Mouse (Mus musculus) neural tube, embryonic 12.5 days (tissue): Measurements from ENCODE around the gene Smu1. TPM values are rescaled to one million over a fixed set of nuclear protein-coding genes. Genes with fewer than 3 reads are reported as not detected.

Experiments used
- ATAC-seq: fragments of 200-750 bp; cut with Nextera tagmentation; 2 replicates; pipeline ENCODE4 v1.8.0; 2017; ENCODE audit warnings: low read depth, mild to moderate bottlenecking, moderate TSS enrichment, moderate library complexity; ENCODE audit not compliant: low FRiP score
- H3K27ac ChIP-seq: fragments of 300-500 bp; sonication (generic); 2 replicates; pipeline ENCODE4 v1.5.1; 2016
- H3K27me3 ChIP-seq: fragments of 300-500 bp; sonication (generic); replicated peaks from 2 replicates; pipeline ENCODE4 v1.6.1; 2016; ENCODE audit warnings: mild to moderate bottlenecking
- H3K36me3 ChIP-seq: fragments of 300-500 bp; sonication (generic); 2 replicates; pipeline ENCODE4 v1.6.1; 2016; ENCODE audit warnings: mild to moderate bottlenecking
- H3K4me1 ChIP-seq: fragments of 300-500 bp; sonication (generic); 2 replicates; pipeline ENCODE4 v1.6.1; 2016
- H3K4me2 ChIP-seq: fragments of 300-500 bp; sonication (generic); replicated peaks from 2 replicates; pipeline ENCODE4 v1.6.1; 2016; ENCODE audit warnings: mild to moderate bottlenecking
- H3K4me3 ChIP-seq: fragments of 300-500 bp; sonication (generic); 2 replicates; pipeline ENCODE4 v1.5.1; 2016
- H3K9ac ChIP-seq: fragments of 300-500 bp; sonication (generic); 2 replicates; pipeline ENCODE4 v1.6.1; 2016; ENCODE audit warnings: mild to moderate bottlenecking
- H3K9me3 ChIP-seq: fragments of 300-500 bp; sonication (generic); 2 replicates; pipeline ENCODE4 v1.6.1; 2016; ENCODE audit warnings: mild to moderate bottlenecking
- WGBS: fragments of 180-500 bp; shearing (Covaris S2); methylation state at CpG from one replicate; pipeline ENCODE4 v1.1.7; 2016; 5-methylcytosine and 5-hydroxymethylcytosine counted together
- polyA plus RNA-seq: library from polyadenylated mRNA; unstranded; fragments of >200 nt; fragmentation: Nextera tagmentation; extraction: Ambion mirVana; gene quantifications from 2 replicates; pipeline ENCODE4 v1.2.1, GENCODE M21; 2016

Smu1 gene
- polyA plus RNA-seq, 1 experiment from 2014 or later, result 145 TPM

DNA sequence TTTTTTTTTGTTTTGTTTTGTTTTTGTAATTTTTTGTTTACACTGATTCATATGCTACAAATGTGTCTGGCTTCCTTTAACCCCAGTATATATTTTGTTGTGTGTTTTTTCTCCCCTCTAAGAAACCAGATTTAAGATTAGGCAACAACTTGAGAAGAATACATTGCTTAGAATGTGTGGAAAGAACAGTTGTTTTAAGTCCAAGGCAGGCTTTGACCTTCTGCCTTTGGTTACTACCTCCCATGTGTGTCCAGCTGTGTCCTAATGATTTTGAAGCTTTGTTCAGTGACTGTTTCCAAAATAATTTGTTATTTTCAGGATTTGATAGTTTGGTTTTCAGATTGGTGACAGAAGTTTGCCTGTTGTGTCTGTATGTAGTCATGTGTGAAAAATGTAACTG is 26.5 kb downstream of the Smu1 start:
- ATAC-seq, result no peak
- Histone ChIP-seq H3K4me1 (peaks cover 2% of the 10 kb centered on the region), H3K9me3 (no peaks in the 10 kb centered on the region), H3K36me3 (peaks cover 82% of the 10 kb centered on the region), H3K27me3 (no peaks in the 10 kb centered on the region), H3K4me2 (no peak overlapping the region), H3K27ac (no peak overlapping the region), H3K9ac (no peak overlapping the region), H3K4me3 (no peak overlapping the region)

DNA sequence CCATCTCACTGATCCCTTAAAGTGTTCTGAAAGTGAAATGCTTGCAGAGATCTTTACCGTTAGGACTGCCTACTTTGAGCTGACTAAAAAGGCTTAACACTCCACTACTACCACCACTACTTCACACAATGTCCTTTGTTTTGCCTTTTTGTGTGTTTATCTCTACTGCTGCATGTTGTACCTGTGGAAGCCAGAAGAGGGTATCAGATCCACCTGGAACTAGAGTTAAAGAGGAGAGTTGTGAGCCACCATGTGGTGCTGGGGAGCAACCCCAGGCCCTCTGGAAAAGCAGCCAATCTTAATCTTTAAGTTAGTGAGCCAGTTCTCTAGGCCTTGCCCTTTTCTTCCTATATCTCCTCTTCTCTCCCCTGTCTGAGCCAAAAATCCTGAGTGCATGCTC is 30.5 kb downstream of the Smu1 start:
- no peak overlapping the region for H3K4me3 ChIP-seq
- H3K9me3 ChIP-seq, result no peaks in the 10 kb centered on the region
- H3K27me3 ChIP-seq, result no peaks in the 10 kb centered on the region
- H3K4me1 ChIP-seq, result peaks cover 23% of the 10 kb centered on the region
- no peak overlapping the region for H3K27ac ChIP-seq
- 89% methylated on average over 1 of the region's 1 CpGs for WGBS
- H3K4me2 ChIP-seq, result no peak overlapping the region
- ATAC-seq, result no peak
- no peak overlapping the region for H3K9ac ChIP-seq
- H3K36me3 ChIP-seq, result peaks cover 69% of the 10 kb centered on the region

GRCm38 (mm10) chr4:40725554-40725953 is 32.2 kb downstream of the Smu1 start:
- H3K4me2 ChIP-seq, result peak overlapping the region; percentile 76
- no peaks in the 10 kb centered on the region for H3K27me3 ChIP-seq
- H3K4me3 ChIP-seq, result no peak overlapping the region
- H3K9me3 ChIP-seq, result no peaks in the 10 kb centered on the region
- peaks cover 23% of the 10 kb centered on the region for H3K4me1 ChIP-seq
- peaks cover 54% of the 10 kb centered on the region for H3K36me3 ChIP-seq
- no peak overlapping the region for H3K27ac ChIP-seq
- ATAC-seq, result no peak
- no peak overlapping the region for H3K9ac ChIP-seq

DNA sequence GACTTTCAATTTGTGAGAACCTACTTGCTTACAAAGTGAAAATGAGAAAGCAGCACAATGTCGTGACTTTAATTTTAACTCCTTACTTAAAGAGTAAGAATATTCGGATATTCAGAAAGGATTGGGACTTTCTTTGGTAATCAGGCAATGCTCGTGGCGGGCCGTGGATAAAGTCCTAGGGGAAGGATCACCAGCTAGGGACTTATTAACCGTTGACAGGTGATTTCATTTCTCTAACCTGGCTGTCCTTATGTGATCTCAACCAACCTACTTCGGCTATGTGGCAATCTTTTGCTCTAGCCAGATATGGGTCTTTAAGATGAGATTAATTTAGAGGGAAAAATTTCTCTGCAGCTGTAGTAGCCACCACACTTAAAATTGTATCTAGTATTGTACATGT is 32.6 kb downstream of the Smu1 start:
- ATAC-seq, result no peak
- no peaks in the 10 kb centered on the region for H3K9me3 ChIP-seq
- no peak overlapping the region for H3K4me3 ChIP-seq
- H3K27ac ChIP-seq, result no peak overlapping the region
- H3K36me3 ChIP-seq, result peaks cover 50% of the 10 kb centered on the region
- H3K4me2 ChIP-seq, result peak overlapping the region; percentile 76
- H3K4me1 ChIP-seq, result peaks cover 23% of the 10 kb centered on the region
- 91% methylated on average over 7 of the region's 7 CpGs for WGBS
- no peak overlapping the region for H3K9ac ChIP-seq
- H3K27me3 ChIP-seq, result no peaks in the 10 kb centered on the region

- H3K9me3 ChIP-seq, result no peaks in the 10 kb centered on the region
- H3K4me3 ChIP-seq, result peak overlapping the region; percentile 85
- WGBS, result under 1% methylated on average over 56 of the region's 62 CpGs
- ATAC-seq, result peak; percentile 92
- H3K36me3 ChIP-seq, result peaks cover 31% of the 10 kb centered on the region
- H3K9ac ChIP-seq, result peak overlapping the region; percentile 96
- no peaks in the 10 kb centered on the region for H3K27me3 ChIP-seq
- H3K4me2 ChIP-seq, result peak overlapping the region; percentile 76
- peak overlapping the region; percentile 99 for H3K27ac ChIP-seq
- H3K4me1 ChIP-seq, result peaks cover 23% of the 10 kb centered on the region
These were observed 34.8 kb downstream of the Smu1 start for GRCm38 (mm10) chr4:40722687-40723460.

- H3K9ac ChIP-seq, result peak within 1 kb of the TSS; percentile 96
- H3K9me3 ChIP-seq, result no peaks in the 10 kb centered on the region
- H3K4me1 ChIP-seq, result peaks cover 23% of the 10 kb centered on the region
- ATAC-seq, result peak; percentile 93
- H3K36me3 ChIP-seq, result peaks cover 24% of the 10 kb centered on the region
- no peaks in the 10 kb centered on the region for H3K27me3 ChIP-seq
- WGBS, result under 1% methylated on average over 54 of the region's 54 CpGs
- H3K4me3 ChIP-seq, result peak within 1 kb of the TSS; percentile 85
- H3K27ac ChIP-seq, result peak within 1 kb of the TSS; percentile 99
- H3K4me2 ChIP-seq, result peak within 1 kb of the TSS; percentile 76
These were observed 35.6 kb downstream of the Smu1 start, which contains the start of gene Dnaja1 for GRCm38 (mm10) chr4:40722011-40722666. TSS of gene Dnaja1 (plus strand) at chr4:40722150.

DNA sequence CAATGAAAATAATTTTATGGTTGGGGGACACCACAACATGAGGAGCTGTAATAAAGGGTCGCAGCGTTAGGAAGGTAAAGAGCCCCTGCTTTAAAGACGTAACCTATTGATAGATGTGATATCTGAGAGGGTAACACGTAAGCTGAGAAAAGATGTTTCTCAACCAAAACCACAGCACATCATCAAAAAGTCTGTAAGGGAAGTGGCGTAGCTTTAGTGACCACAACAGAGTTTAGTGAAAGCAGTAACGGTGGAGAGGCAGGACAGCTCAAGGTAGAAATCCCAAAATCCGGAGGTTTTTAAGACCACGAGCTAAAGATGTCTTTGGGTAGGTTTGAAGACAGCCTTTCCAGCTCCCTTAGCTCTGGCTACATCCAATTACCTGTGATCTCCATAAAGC is 36.8 kb downstream of the Smu1 start:
- peaks cover 18% of the 10 kb centered on the region for H3K4me1 ChIP-seq
- H3K4me2 ChIP-seq, result no peak overlapping the region
- ATAC-seq, result no peak
- H3K27ac ChIP-seq, result no peak overlapping the region
- H3K27me3 ChIP-seq, result no peaks in the 10 kb centered on the region
- no peaks in the 10 kb centered on the region for H3K9me3 ChIP-seq
- H3K9ac ChIP-seq, result no peak overlapping the region
- peaks cover 17% of the 10 kb centered on the region; the same call in 1 of the 2 replicates for H3K36me3 ChIP-seq
- H3K4me3 ChIP-seq, result no peak overlapping the region
- 94% methylated on average over 8 of the region's 8 CpGs for WGBS

DNA sequence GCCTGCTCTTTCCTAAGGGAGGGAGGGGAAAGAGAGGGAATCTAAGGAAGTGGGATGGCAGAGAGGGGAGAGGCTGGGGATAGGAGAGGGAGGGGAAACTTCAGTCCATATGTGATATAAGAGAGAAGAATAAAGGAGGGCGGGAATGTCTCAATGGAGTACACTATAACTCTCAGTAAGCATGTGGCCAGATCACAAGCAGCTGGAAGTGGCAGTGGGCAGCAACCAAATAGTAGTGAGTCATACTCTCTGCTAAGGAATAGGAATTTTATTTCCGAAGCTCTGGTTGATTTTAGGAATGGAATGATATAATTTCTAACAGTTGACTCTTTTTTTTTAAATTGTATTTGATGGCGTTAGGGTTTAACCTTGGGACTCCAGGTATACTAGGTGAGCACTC is 40.6 kb downstream of the Smu1 start:
- H3K9ac ChIP-seq, result no peak overlapping the region
- H3K27me3 ChIP-seq, result no peaks in the 10 kb centered on the region
- H3K4me2 ChIP-seq, result no peak overlapping the region
- H3K9me3 ChIP-seq, result no peaks in the 10 kb centered on the region
- WGBS, result 85% methylated on average over 3 of the region's 3 CpGs
- H3K4me1 ChIP-seq, result no peaks in the 10 kb centered on the region; the same call in 1 of the 2 replicates
- no peak overlapping the region for H3K4me3 ChIP-seq
- H3K36me3 ChIP-seq, result no peaks in the 10 kb centered on the region
- H3K27ac ChIP-seq, result no peak overlapping the region
- ATAC-seq, result no peak

DNA sequence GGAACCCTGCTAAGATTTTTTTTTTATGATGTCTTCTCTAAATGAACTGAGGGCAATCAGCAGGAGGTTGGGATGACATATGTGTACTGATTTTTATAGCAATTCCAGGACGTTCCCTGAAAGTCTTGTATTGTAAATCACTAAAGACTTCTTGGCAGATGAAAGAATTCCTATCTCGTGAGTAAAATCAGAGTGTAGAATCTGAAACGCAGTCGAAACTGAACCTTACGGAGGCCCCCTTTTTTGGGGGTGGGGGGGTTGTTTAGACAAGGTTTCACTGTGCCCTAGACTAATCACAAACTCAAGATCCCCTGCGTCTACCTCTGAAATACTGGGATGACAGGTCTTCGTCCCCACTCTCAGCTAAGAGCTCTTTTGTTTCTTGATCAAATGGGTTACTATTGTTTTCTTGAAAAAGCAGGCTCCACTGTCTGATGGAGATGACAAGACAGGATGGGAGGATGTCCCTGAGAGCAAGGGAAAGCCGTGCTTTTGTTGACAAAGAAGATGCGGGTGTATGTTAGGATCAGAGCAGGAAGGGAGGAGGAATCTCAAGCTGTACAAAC is 53.9 kb downstream of the Smu1 start:
- Histone ChIP-seq H3K36me3 (0 out of 2 replicates have a peak, but pooled peaks cover 3% of the 10 kb centered on the region), H3K9ac (peak overlapping the region; percentile 61), H3K27me3 (no peaks in the 10 kb centered on the region), H3K9me3 (no peaks in the 10 kb centered on the region), H3K4me2 (peak overlapping the region; percentile 79), H3K27ac (peak overlapping the region; percentile 82), H3K4me1 (peaks cover 21% of the 10 kb centered on the region), H3K4me3 (peak overlapping the region; percentile 63)
- 32% methylated on average over 9 of the region's 9 CpGs for WGBS
- no peak for ATAC-seq

DNA sequence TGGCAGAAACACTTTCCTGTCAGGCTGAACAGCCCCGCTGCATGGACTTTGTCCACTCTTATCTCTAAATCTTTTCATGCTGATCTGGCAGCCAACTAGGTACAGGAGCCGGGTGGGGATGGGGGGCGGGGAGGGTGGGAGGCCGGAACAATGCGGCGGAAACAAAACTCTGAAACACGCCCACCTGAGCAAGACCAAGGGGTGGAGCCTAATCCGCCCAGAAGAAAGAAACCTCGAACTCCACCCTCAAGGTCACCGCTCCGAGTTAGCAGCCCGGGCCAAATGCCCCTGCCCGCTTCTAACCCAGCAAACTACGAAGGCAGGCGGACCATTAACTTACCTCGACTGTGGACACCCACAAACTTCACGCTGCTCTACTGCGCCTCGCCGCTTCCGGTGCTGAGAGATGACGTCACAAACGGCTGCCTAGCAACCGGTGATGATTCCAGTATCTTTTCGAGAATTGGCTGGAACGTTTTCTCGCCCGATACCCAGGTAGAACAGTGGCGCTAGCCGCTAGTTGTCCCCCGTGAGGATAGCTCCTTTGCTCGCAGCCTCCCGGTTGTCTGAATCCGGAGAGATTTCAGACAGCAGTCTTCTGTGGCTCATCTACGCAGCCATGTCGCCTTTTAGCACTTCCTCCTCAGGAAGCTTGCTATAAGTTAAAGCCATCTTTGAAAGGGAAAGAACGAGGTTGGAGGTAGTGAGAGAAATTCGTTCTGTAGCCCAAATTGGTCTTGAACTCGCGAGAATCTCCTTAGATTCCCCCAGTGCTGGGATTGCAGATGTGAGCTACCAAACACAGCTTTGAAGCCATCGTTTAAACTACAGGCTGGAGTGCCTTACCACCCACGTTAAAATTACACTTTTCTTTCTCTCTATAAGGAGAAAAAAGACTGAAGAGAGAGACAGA is 54.7 kb downstream of the Smu1 start, which contains the start of gene Aptx:
Gene Aptx (minus strand): TSS at position 398 of the 913 bp plus-strand sequence.
- Histone ChIP-seq H3K4me3 (peak within 1 kb of the TSS; percentile 63), H3K27me3 (no peaks in the 10 kb centered on the region), H3K9ac (peak within 1 kb of the TSS; percentile 61), H3K4me1 (peaks cover 21% of the 10 kb centered on the region), H3K4me2 (peak within 1 kb of the TSS; percentile 79), H3K36me3 (0 out of 2 replicates have a peak, but pooled peaks cover 3% of the 10 kb centered on the region), H3K9me3 (no peaks in the 10 kb centered on the region), H3K27ac (peak within 1 kb of the TSS; percentile 82)
- ATAC-seq, result peak; percentile 92
- under 1% methylated on average over 42 of the region's 42 CpGs for WGBS

GRCm38 (mm10) chr4:40701796-40702195 is 55.9 kb downstream of the Smu1 start:
- ATAC-seq, result no peak
- Histone ChIP-seq H3K36me3 (peaks cover 6% of the 10 kb centered on the region; the same call in 1 of the 2 replicates), H3K27ac (no peak overlapping the region), H3K9ac (no peak overlapping the region; the same call in 1 of the 2 replicates), H3K4me1 (peaks cover 21% of the 10 kb centered on the region), H3K4me3 (peak overlapping the region; percentile 63), H3K27me3 (no peaks in the 10 kb centered on the region), H3K9me3 (no peaks in the 10 kb centered on the region), H3K4me2 (peak overlapping the region; percentile 79)
- WGBS, result 85% methylated on average over 3 of the region's 3 CpGs
